Comparison of ENCODE assay signal across 9 mouse cellular contexts in the genomic region with DNA sequence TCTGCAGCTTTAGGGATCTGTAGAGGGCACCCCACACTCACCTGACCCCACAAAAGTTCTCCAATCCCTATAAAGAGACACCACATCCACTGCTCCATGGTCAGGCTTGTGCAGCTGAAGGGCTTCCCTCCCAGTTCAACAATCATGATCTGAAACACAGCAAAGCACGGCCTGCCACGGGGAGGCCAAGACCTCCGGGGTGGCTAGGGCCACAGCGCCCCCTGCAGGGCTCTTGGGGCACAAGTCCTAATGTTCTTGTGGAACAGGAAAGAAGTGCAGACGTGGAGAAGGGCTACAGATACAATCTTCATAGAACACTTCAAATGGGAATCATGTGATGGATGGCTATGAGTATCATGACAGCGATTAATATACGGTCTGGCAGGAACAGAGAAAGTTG. TPM values are rescaled to one million over a fixed set of nuclear protein-coding genes. Genes with fewer than 3 reads are reported as not detected.
DNase-seq lines count a peak whose midpoint lies in the region; ATAC-seq and TF ChIP-seq lines count a peak whose summit lies in the region.
"Had no signal": no experiment of that assay in that cellular context is flagged by ENCODE, and none has a peak within 500 bp of the region (broad histone marks: within the 10 kb centered on the region; RNA-seq: fewer than 3 reads in every experiment).

No protein-coding gene starts in this region.

- DNase-seq in right cerebral cortex, postnatal 14 days, result peak; percentile 24
- DNase-seq in right cerebral cortex, postnatal 25 days, result no peak
- DNase-seq in WW6 (ENCODE audit: low read depth, low spot score), result peak; percentile 66
- peak; percentile 82 for DNase-seq in gastrocnemius, adult 2 months
- peak; percentile 84 for DNase-seq in liver, postnatal 0 days
- peak; percentile 63 to 64 for DNase-seq in spleen, postnatal 36 days (ENCODE audit: low spot score in 2 of 2)
- no peak for DNase-seq in cerebellum, adult 11 months
- no peak for DNase-seq in layer of hippocampus, adult 9-10 months (ENCODE audit: low spot score)

- no peak for TF ChIP-seq EP300 in liver, postnatal 0 days (IDR thresholded peaks at IDR 0.05; ENCODE audit: low read depth)

- H3K4me3 ChIP-seq in gastrocnemius, adult 2 months, result no peak overlapping the region
- no peak overlapping the region for H3K4me3 ChIP-seq in liver, postnatal 0 days (ENCODE audit: low read depth, low read length)
- H3K4me3 ChIP-seq: heart, embryonic 13.5 days had no signal

- no peaks in the 10 kb centered on the region for H3K9me3 ChIP-seq in liver, postnatal 0 days (ENCODE audit: low read length)
- H3K9me3 ChIP-seq: heart, embryonic 13.5 days had no signal

- peak; percentile 90 for TF ChIP-seq CTCF in gastrocnemius, adult 2 months (IDR thresholded peaks at IDR 0.05)
- TF ChIP-seq CTCF in liver, postnatal 0 days (IDR thresholded peaks at IDR 0.05; ENCODE audit: low read depth), result peak; percentile 94

- H3K27me3 ChIP-seq in liver, postnatal 0 days (ENCODE audit: insufficient read depth, low read length), result no peaks in the 10 kb centered on the region
- H3K27me3 ChIP-seq: heart, embryonic 13.5 days had no signal

- peak; percentile 68 for ATAC-seq in liver, postnatal 0 days

- no peak overlapping the region for H3K27ac ChIP-seq in gastrocnemius, adult 2 months
- no peak overlapping the region for H3K27ac ChIP-seq in liver, postnatal 0 days (ENCODE audit: low read depth)
- H3K27ac ChIP-seq: heart, embryonic 13.5 days had no signal

- intact Hi-C loops in gastrocnemius, adult 2 months (cut with DNase I), result loop anchor here (1.0 to 5.0 kb wide), 2 partner anchors 84 to 334 kb away; no protein-coding TSS in a partner anchor

- peaks cover 11% of the 10 kb centered on the region; the same call in 1 of the 2 replicates for H3K4me1 ChIP-seq in liver, postnatal 0 days (ENCODE audit: insufficient read depth)

- H3K9ac ChIP-seq in liver, postnatal 0 days (replicated peaks), result no peak overlapping the region
- H3K9ac ChIP-seq: heart, embryonic 13.5 days had no signal

- WGBS in liver, postnatal 0 days (ENCODE audit: insufficient replicate concordance), result 20% methylated on average over 7 of the region's 7 CpGs

- H3K36me3 ChIP-seq in liver, postnatal 0 days (replicated peaks; ENCODE audit: insufficient read depth, low read length), result peaks cover 25% of the 10 kb centered on the region

- no peak overlapping the region for H3K4me2 ChIP-seq in liver, postnatal 0 days (ENCODE audit: low read depth, low read length)
- H3K4me2 ChIP-seq: heart, embryonic 13.5 days had no signal

RNA-seq across cellular contexts. Expression of gene Lax1, which starts 26.6 kb away (rescaled TPM):
- not detected for total RNA-seq in gastrocnemius, adult 2 months (2021)
- 0.66 and 1.1 TPM in 2 replicates for polyA plus RNA-seq in liver, postnatal 0 days (2015; fragmentation: Nextera tagmentation; extraction: Ambion mirVana)

RNA-seq across cellular contexts. Expression of gene Gm38394, which starts 55.3 kb away (rescaled TPM):
- 10 to 100 TPM; 29.8 to 32.2 TPM for total RNA-seq in gastrocnemius, adult 2 months (2021)
- polyA plus RNA-seq in liver, postnatal 0 days (2015; fragmentation: Nextera tagmentation; extraction: Ambion mirVana), result 1.0 and 1.3 TPM in 2 replicates

RNA-seq across cellular contexts. Expression of gene Zbed6, which starts 55.8 kb away (rescaled TPM):
- total RNA-seq in gastrocnemius, adult 2 months (2021), result 10 to 100 TPM in 1 of 2 experiments, 1 to 10 TPM in 1; 7.3 to 11.7 TPM
- polyA plus RNA-seq in liver, postnatal 0 days (2015; fragmentation: Nextera tagmentation; extraction: Ambion mirVana), result 0.08 and 0.09 TPM in 2 replicates
- polyA plus RNA-seq: heart, embryonic 13.5 days had no signal

Comparison
In these comparisons a context has a peak if more than half of its experiments do, and no peak if none do; other contexts are left out.
1. DNase-seq: peak in right cerebral cortex, postnatal 14 days (single experiment), WW6 (single experiment), gastrocnemius, adult 2 months (single experiment), liver, postnatal 0 days (single experiment) and spleen, postnatal 36 days (2 of 2); none in right cerebral cortex, postnatal 25 days (single experiment), cerebellum, adult 11 months (single experiment) and layer of hippocampus, adult 9-10 months (single experiment).